Mouse (Mus musculus) embryonic facial prominence, embryonic 10.5 days (tissue): ENCODE data around the gene Glp2r. TPM values are rescaled to one million over a fixed set of nuclear protein-coding genes. Genes with fewer than 3 reads are reported as not detected.

ENCODE experiments used
- DNase-seq: peaks from one replicate; pipeline ENCODE4 v3.0.0-alpha.2; 2017; ENCODE audit warnings: low spot score
- H3K27ac ChIP-seq: fragments of 300-500 bp; sonication (generic); replicated peaks from 2 replicates; pipeline ENCODE4 v1.5.1; 2016; ENCODE audit warnings: mild to moderate bottlenecking
- H3K27me3 ChIP-seq: fragments of 300-500 bp; sonication (generic); replicated peaks from 2 replicates; pipeline ENCODE4 v1.6.1; 2016; ENCODE audit warnings: low read depth, mild to moderate bottlenecking; ENCODE audit not compliant: poor library complexity, severe bottlenecking
- H3K36me3 ChIP-seq: fragments of 300-500 bp; sonication (generic); replicated peaks from 2 replicates; pipeline ENCODE4 v1.6.1; 2016; ENCODE audit warnings: mild to moderate bottlenecking, moderate library complexity
- H3K4me1 ChIP-seq: fragments of 300-500 bp; sonication (generic); 2 replicates; pipeline ENCODE4 v1.6.1; 2016
- H3K4me3 ChIP-seq: fragments of 300-500 bp; sonication (generic); 2 replicates; pipeline ENCODE4 v1.5.1; 2016; ENCODE audit warnings: mild to moderate bottlenecking, moderate library complexity
- H3K9me3 ChIP-seq: fragments of 300-500 bp; sonication (generic); 2 replicates; pipeline ENCODE4 v1.6.1; 2016; ENCODE audit warnings: mild to moderate bottlenecking
- WGBS: fragments of 180-500 bp; shearing (Covaris S2); methylation state at CpG from one replicate; pipeline ENCODE4 v1.1.7; 2016; 5-methylcytosine and 5-hydroxymethylcytosine counted together
- polyA plus RNA-seq: library from polyadenylated mRNA; unstranded; fragments of >200 nt; fragmentation: Nextera tagmentation; extraction: Ambion mirVana; gene quantifications from 2 replicates; pipeline ENCODE4 v1.2.1, GENCODE M21; 2016

The Glp2r gene
- polyA plus RNA-seq, 1 experiment from 2014 or later: not detected

- DNase-seq: no peak
- H3K36me3 ChIP-seq: no peaks in the 10 kb centered on the region
- peaks cover 29% of the 10 kb centered on the region for H3K4me1 ChIP-seq
- no peak overlapping the region for H3K27ac ChIP-seq
- H3K9me3 ChIP-seq: no peaks in the 10 kb centered on the region
- no peak overlapping the region for H3K4me3 ChIP-seq
- H3K27me3 ChIP-seq: no peaks in the 10 kb centered on the region
- WGBS: 92% methylated on average over 9 of the region's 9 CpGs
These were observed 117.3 kb downstream of the Glp2r start for GRCm38 (mm10) chr11:67653521-67654090.

GRCm38 (mm10) chr11:67652893-67653255 lies 118.1 kb downstream of the Glp2r start:
- Histone ChIP-seq H3K27ac (no peak overlapping the region), H3K4me1 (peaks cover 29% of the 10 kb centered on the region), H3K36me3 (no peaks in the 10 kb centered on the region), H3K4me3 (peak overlapping the region; percentile 20; the same call in 1 of the 2 replicates), H3K9me3 (no peaks in the 10 kb centered on the region), H3K27me3 (no peaks in the 10 kb centered on the region)
- WGBS: 39% methylated on average over 6 of the region's 6 CpGs
- peak; percentile 26 for DNase-seq

GRCm38 (mm10) chr11:67652194-67652892 lies 118.6 kb downstream of the Glp2r start:
- no peaks in the 10 kb centered on the region for H3K9me3 ChIP-seq
- no peaks in the 10 kb centered on the region for H3K27me3 ChIP-seq
- DNase-seq: peak; percentile 61
- H3K4me1 ChIP-seq: peaks cover 29% of the 10 kb centered on the region
- WGBS: 15% methylated on average over 14 of the region's 14 CpGs
- H3K36me3 ChIP-seq: no peaks in the 10 kb centered on the region
- H3K4me3 ChIP-seq: peak overlapping the region; percentile 20; the same call in 1 of the 2 replicates
- no peak overlapping the region for H3K27ac ChIP-seq

- no peak overlapping the region for H3K4me3 ChIP-seq
- WGBS: 83% methylated on average over 6 of the region's 6 CpGs
- H3K9me3 ChIP-seq: no peaks in the 10 kb centered on the region
- H3K4me1 ChIP-seq: peaks cover 29% of the 10 kb centered on the region
- H3K27me3 ChIP-seq: no peaks in the 10 kb centered on the region
- H3K27ac ChIP-seq: no peak overlapping the region
- no peaks in the 10 kb centered on the region for H3K36me3 ChIP-seq
- no peak for DNase-seq
These were observed 119.2 kb downstream of the Glp2r start for GRCm38 (mm10) chr11:67651731-67652130.

- H3K4me1 ChIP-seq: peaks cover 20% of the 10 kb centered on the region
- no peak overlapping the region for H3K27ac ChIP-seq
- no peak overlapping the region for H3K4me3 ChIP-seq
- no peaks in the 10 kb centered on the region for H3K36me3 ChIP-seq
- DNase-seq: no peak
- H3K27me3 ChIP-seq: no peaks in the 10 kb centered on the region
- 54% methylated on average over 10 of the region's 10 CpGs for WGBS
- no peaks in the 10 kb centered on the region for H3K9me3 ChIP-seq
These were observed 120.8 kb downstream of the Glp2r start for GRCm38 (mm10) chr11:67649971-67650707.

GRCm38 (mm10) chr11:67648651-67649407 lies 122.1 kb downstream of the Glp2r start:
- H3K36me3 ChIP-seq: no peaks in the 10 kb centered on the region
- H3K27me3 ChIP-seq: no peaks in the 10 kb centered on the region
- no peak overlapping the region for H3K27ac ChIP-seq
- no peak for DNase-seq
- H3K4me3 ChIP-seq: no peak overlapping the region
- peaks cover 17% of the 10 kb centered on the region for H3K4me1 ChIP-seq
- 80% methylated on average over 11 of the region's 11 CpGs for WGBS
- no peaks in the 10 kb centered on the region for H3K9me3 ChIP-seq

GRCm38 (mm10) chr11:67647745-67648144 lies 123.2 kb downstream of the Glp2r start:
- Histone ChIP-seq H3K27me3 (no peaks in the 10 kb centered on the region), H3K9me3 (no peaks in the 10 kb centered on the region), H3K4me1 (peaks cover 12% of the 10 kb centered on the region), H3K27ac (no peak overlapping the region), H3K4me3 (no peak overlapping the region), H3K36me3 (no peaks in the 10 kb centered on the region)
- peak; percentile 78 for DNase-seq
- 25% methylated on average over 5 of the region's 5 CpGs for WGBS

GRCm38 (mm10) chr11:67644632-67645149 lies 126.3 kb downstream of the Glp2r start:
- DNase-seq: no peak
- 91% methylated on average over 6 of the region's 6 CpGs for WGBS
- Histone ChIP-seq H3K27ac (no peak overlapping the region), H3K36me3 (no peaks in the 10 kb centered on the region), H3K4me1 (no peaks in the 10 kb centered on the region), H3K27me3 (no peaks in the 10 kb centered on the region), H3K9me3 (no peaks in the 10 kb centered on the region), H3K4me3 (no peak overlapping the region)

- Histone ChIP-seq H3K27ac (no peak overlapping the region), H3K4me1 (no peaks in the 10 kb centered on the region), H3K36me3 (no peaks in the 10 kb centered on the region), H3K27me3 (no peaks in the 10 kb centered on the region), H3K9me3 (no peaks in the 10 kb centered on the region), H3K4me3 (no peak overlapping the region)
- 81% methylated on average over 3 of the region's 3 CpGs for WGBS
- no peak for DNase-seq
These were observed 127.5 kb downstream of the Glp2r start for GRCm38 (mm10) chr11:67643465-67643864.

GRCm38 (mm10) chr11:67642835-67643234 lies 128.1 kb downstream of the Glp2r start:
- WGBS: 80% methylated on average over 5 of the region's 5 CpGs
- no peaks in the 10 kb centered on the region for H3K36me3 ChIP-seq
- H3K9me3 ChIP-seq: no peaks in the 10 kb centered on the region
- H3K4me1 ChIP-seq: no peaks in the 10 kb centered on the region
- no peak overlapping the region for H3K4me3 ChIP-seq
- no peaks in the 10 kb centered on the region for H3K27me3 ChIP-seq
- DNase-seq: no peak
- no peak overlapping the region; the same call in 1 of the 2 replicates for H3K27ac ChIP-seq

- DNase-seq: no peak
- no peaks in the 10 kb centered on the region for H3K36me3 ChIP-seq
- H3K27ac ChIP-seq: no peak overlapping the region
- H3K4me1 ChIP-seq: no peaks in the 10 kb centered on the region
- WGBS: 95% methylated on average over 8 of the region's 8 CpGs
- no peak overlapping the region for H3K4me3 ChIP-seq
- H3K9me3 ChIP-seq: no peaks in the 10 kb centered on the region
- no peaks in the 10 kb centered on the region for H3K27me3 ChIP-seq
These were observed 128.5 kb downstream of the Glp2r start for GRCm38 (mm10) chr11:67642421-67642820.

GRCm38 (mm10) chr11:67640299-67640698 lies 130.7 kb downstream of the Glp2r start:
- Histone ChIP-seq H3K4me1 (peaks cover 11% of the 10 kb centered on the region), H3K36me3 (no peaks in the 10 kb centered on the region), H3K9me3 (no peaks in the 10 kb centered on the region), H3K27me3 (no peaks in the 10 kb centered on the region), H3K4me3 (no peak overlapping the region), H3K27ac (no peak overlapping the region)
- 90% methylated on average over 6 of the region's 6 CpGs for WGBS
- DNase-seq: no peak
